Mouse (Mus musculus) gastrocnemius, postnatal 10 days (tissue): ENCODE measurements at regions not wholly inside any gene's neighbourhood (a gene's known extent, or its start where the extent isn't known, plus 50 kb on each side); places are given as distances from the start of the nearest gene placed in this dataset.

Experiments
- DNase-seq: peaks from one replicate; pipeline ENCODE4 v3.0.0; 2021; ENCODE audit warnings: mixed read lengths

DNA sequence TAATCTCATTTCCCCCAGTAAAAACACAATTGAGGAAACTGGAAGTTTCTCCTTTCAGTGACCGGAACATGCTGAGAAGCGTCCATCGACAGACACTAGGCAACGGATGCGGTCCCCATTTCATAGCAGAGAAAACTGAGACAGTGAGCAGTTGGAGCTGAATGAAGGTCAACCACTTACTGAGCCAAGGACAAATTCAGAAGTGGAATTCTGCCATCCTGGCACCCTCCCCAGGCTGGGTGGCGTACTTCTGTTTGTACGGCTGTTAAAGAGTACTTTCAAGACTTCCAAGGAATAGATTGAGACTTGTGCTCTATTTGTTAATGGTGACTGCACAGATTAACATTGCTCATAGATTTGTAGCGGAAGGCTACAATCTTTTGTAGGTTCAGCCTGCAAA is 54.2 kb upstream of the Bhlhe40 start:
- peak; percentile 34 for DNase-seq

GRCm38 (mm10) chr6:108608308-108608707 is 52.1 kb upstream of the Bhlhe40 start:
- no peak for DNase-seq
